Mouse (Mus musculus): Measurements from ENCODE around the gene A4galt. TPM values are rescaled to one million over a fixed set of nuclear protein-coding genes. Genes with fewer than 3 reads are reported as not detected.

The A4galt gene
- polyA plus RNA-seq, 1 experiment = 3.7 TPM

GRCm38 (mm10) chr15:83263405-83263804 is 11.8 kb upstream of the A4galt start:
- no peak for TF ChIP-seq CTCF (IDR thresholded peaks at IDR 0.05; ENCODE audit: borderline replicate concordance, insufficient read depth, low read depth, low read length)
- no peak for TF ChIP-seq POLR2A (IDR thresholded peaks at IDR 0.05; ENCODE audit: borderline replicate concordance, insufficient read depth, low read length)
- WGBS = 80% methylated on average over 5 of the region's 5 CpGs
- Histone ChIP-seq H3K27ac (ENCODE audit: insufficient read depth, low read length) (no peak overlapping the region), H3K4me3 (replicated peaks; ENCODE audit: insufficient read depth, low read depth, low read length) (no peak overlapping the region), H3K27me3 (ENCODE audit: control insufficient read depth, insufficient read depth, low read length) (no peaks in the 10 kb centered on the region), H3K4me1 (ENCODE audit: control insufficient read depth, insufficient read depth, low read length) (peaks cover 2% of the 10 kb centered on the region; the same call in 1 of the 2 replicates)
- no peak for DNase-seq

GRCm38 (mm10) chr15:83257906-83258305 is 6.3 kb upstream of the A4galt start:
- Histone ChIP-seq H3K4me3 (replicated peaks; ENCODE audit: insufficient read depth, low read depth, low read length) (no peak overlapping the region), H3K4me1 (ENCODE audit: control insufficient read depth, insufficient read depth, low read length) (no peaks in the 10 kb centered on the region), H3K27me3 (ENCODE audit: control insufficient read depth, insufficient read depth, low read length) (no peaks in the 10 kb centered on the region), H3K27ac (ENCODE audit: insufficient read depth, low read length) (no peak overlapping the region)
- 26% methylated on average over 13 of the region's 13 CpGs for WGBS
- TF ChIP-seq CTCF (IDR thresholded peaks at IDR 0.05; ENCODE audit: borderline replicate concordance, insufficient read depth, low read depth, low read length) (no peak), POLR2A (IDR thresholded peaks at IDR 0.05; ENCODE audit: borderline replicate concordance, insufficient read depth, low read length) (no peak)
- DNase-seq = no peak

GRCm38 (mm10) chr15:83256491-83256890 is 4.9 kb upstream of the A4galt start:
- Histone ChIP-seq H3K27me3 (ENCODE audit: control insufficient read depth, insufficient read depth, low read length) (no peaks in the 10 kb centered on the region), H3K27ac (ENCODE audit: insufficient read depth, low read length) (no peak overlapping the region), H3K4me1 (ENCODE audit: control insufficient read depth, insufficient read depth, low read length) (no peaks in the 10 kb centered on the region), H3K4me3 (replicated peaks; ENCODE audit: insufficient read depth, low read depth, low read length) (no peak overlapping the region)
- TF ChIP-seq CTCF (IDR thresholded peaks at IDR 0.05; ENCODE audit: borderline replicate concordance, insufficient read depth, low read depth, low read length) = no peak
- TF ChIP-seq POLR2A (IDR thresholded peaks at IDR 0.05; ENCODE audit: borderline replicate concordance, insufficient read depth, low read length) = no peak
- no peak for DNase-seq
- 89% methylated on average over 4 of the region's 4 CpGs for WGBS

- no peaks in the 10 kb centered on the region; the same call in 1 of the 2 replicates for H3K4me1 ChIP-seq (ENCODE audit: control insufficient read depth, insufficient read depth, low read length)
- H3K4me3 ChIP-seq (replicated peaks; ENCODE audit: insufficient read depth, low read depth, low read length) = no peak overlapping the region
- peaks cover 1% of the 10 kb centered on the region; the same call in 1 of the 2 replicates for H3K27me3 ChIP-seq (ENCODE audit: control insufficient read depth, insufficient read depth, low read length)
- TF ChIP-seq POLR2A (IDR thresholded peaks at IDR 0.05; ENCODE audit: borderline replicate concordance, insufficient read depth, low read length) (no peak), CTCF (IDR thresholded peaks at IDR 0.05; ENCODE audit: borderline replicate concordance, insufficient read depth, low read depth, low read length) (no peak)
- H3K27ac ChIP-seq (ENCODE audit: insufficient read depth, low read length) = no peak overlapping the region
- WGBS = 89% methylated on average over 7 of the region's 7 CpGs
- no peak for DNase-seq
Observed at GRCm38 (mm10) chr15:83255944-83256343, 4.4 kb upstream of the A4galt start.

GRCm38 (mm10) chr15:83255191-83255782 is 3.7 kb upstream of the A4galt start:
- Histone ChIP-seq H3K4me3 (replicated peaks; ENCODE audit: insufficient read depth, low read depth, low read length) (no peak overlapping the region), H3K27ac (ENCODE audit: insufficient read depth, low read length) (no peak overlapping the region), H3K27me3 (ENCODE audit: control insufficient read depth, insufficient read depth, low read length) (peaks cover 3% of the 10 kb centered on the region; the same call in 1 of the 2 replicates), H3K4me1 (ENCODE audit: control insufficient read depth, insufficient read depth, low read length) (no peaks in the 10 kb centered on the region; the same call in 1 of the 2 replicates)
- no peak for TF ChIP-seq CTCF (IDR thresholded peaks at IDR 0.05; ENCODE audit: borderline replicate concordance, insufficient read depth, low read depth, low read length)
- no peak for TF ChIP-seq POLR2A (IDR thresholded peaks at IDR 0.05; ENCODE audit: borderline replicate concordance, insufficient read depth, low read length)
- 87% methylated on average over 4 of the region's 4 CpGs for WGBS
- DNase-seq = no peak

GRCm38 (mm10) chr15:83254372-83255070 is 2.9 kb upstream of the A4galt start:
- DNase-seq = no peak
- Histone ChIP-seq H3K27ac (ENCODE audit: insufficient read depth, low read length) (no peak overlapping the region), H3K4me1 (ENCODE audit: control insufficient read depth, insufficient read depth, low read length) (no peaks in the 10 kb centered on the region; the same call in 1 of the 2 replicates), H3K27me3 (ENCODE audit: control insufficient read depth, insufficient read depth, low read length) (peaks cover 3% of the 10 kb centered on the region; the same call in 1 of the 2 replicates), H3K4me3 (replicated peaks; ENCODE audit: insufficient read depth, low read depth, low read length) (no peak overlapping the region)
- TF ChIP-seq CTCF (IDR thresholded peaks at IDR 0.05; ENCODE audit: borderline replicate concordance, insufficient read depth, low read depth, low read length) (no peak), POLR2A (IDR thresholded peaks at IDR 0.05; ENCODE audit: borderline replicate concordance, insufficient read depth, low read length) (no peak)
- WGBS = 84% methylated on average over 10 of the region's 10 CpGs

- DNase-seq = no peak
- no peaks in the 10 kb centered on the region; the same call in 1 of the 2 replicates for H3K4me1 ChIP-seq (ENCODE audit: control insufficient read depth, insufficient read depth, low read length)
- H3K4me3 ChIP-seq (replicated peaks; ENCODE audit: insufficient read depth, low read depth, low read length) = no peak overlapping the region
- 20% methylated on average over 14 of the region's 14 CpGs for WGBS
- no peak overlapping the region for H3K27ac ChIP-seq (ENCODE audit: insufficient read depth, low read length)
- H3K27me3 ChIP-seq (ENCODE audit: control insufficient read depth, insufficient read depth, low read length) = peaks cover 3% of the 10 kb centered on the region; the same call in 1 of the 2 replicates
- no peak for TF ChIP-seq CTCF (IDR thresholded peaks at IDR 0.05; ENCODE audit: borderline replicate concordance, insufficient read depth, low read depth, low read length)
- no peak for TF ChIP-seq POLR2A (IDR thresholded peaks at IDR 0.05; ENCODE audit: borderline replicate concordance, insufficient read depth, low read length)
Observed at GRCm38 (mm10) chr15:83252060-83252459, 486 bp upstream of the A4galt start.
